Mouse (Mus musculus): Measurements from ENCODE around the gene Zscan25.
"Not testable (repeated sequence)": the region's sequence is repeated elsewhere in the genome, so short reads cannot be mapped to it uniquely, and the experiment has no call there.

Gene Zscan25

DNA sequence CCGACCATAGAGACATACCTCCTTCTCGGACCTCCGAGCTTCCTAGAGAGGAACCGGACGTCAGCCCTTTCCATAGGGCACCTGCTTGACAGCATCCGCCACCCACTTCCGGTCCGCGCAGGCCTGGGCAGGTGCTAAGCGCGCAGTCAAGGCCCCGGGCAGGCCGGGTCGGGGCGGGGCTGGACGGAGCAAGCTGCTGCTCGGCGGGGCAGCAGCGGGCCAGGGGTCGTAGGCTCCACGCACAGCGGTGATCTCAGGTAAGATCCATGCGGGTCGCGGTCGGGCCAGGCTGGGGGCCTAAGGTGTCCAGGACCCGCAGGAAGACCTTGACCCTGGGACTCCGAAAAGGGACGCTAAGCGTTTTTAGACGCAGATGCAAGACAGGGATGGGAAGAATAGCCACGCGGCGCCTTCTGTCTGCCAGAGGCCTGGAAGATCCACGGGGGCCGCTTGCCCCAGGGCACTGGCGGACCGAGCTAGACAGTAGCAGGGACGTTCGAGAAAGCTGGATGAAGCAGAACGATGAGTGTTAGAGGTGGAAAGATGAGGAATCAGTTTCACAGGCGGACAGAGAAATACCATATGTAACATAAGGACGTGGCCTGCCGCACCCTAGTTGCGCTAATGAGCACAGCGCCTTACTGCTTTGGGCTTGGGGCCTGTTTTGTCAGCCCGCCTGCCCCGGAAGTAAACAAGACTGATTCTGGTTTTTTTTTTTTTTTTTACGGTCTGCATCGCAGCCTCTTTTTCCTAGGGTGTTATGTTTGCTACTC, at the start of gene Zscan25:
Gene Zscan25 (plus strand): TSS at position 130 of the 773 bp plus-strand sequence.
- peak; percentile 94 for DNase-seq

GRCm38 (mm10) chr5:145230641-145231040, 49.7 kb upstream of the Zscan25 start:
- DNase-seq: no peak

- peak; percentile 97 for DNase-seq
These were observed 48.9 kb upstream of the Zscan25 start, which contains the start of gene Zfp655 for GRCm38 (mm10) chr5:145231367-145231871. TSS of gene Zfp655 (plus strand) at chr5:145231715.

GRCm38 (mm10) chr5:145231893-145232411, 48.3 kb upstream of the Zscan25 start:
- DNase-seq: no peak

GRCm38 (mm10) chr5:145234636-145235035, 45.7 kb upstream of the Zscan25 start:
- DNase-seq: no peak

DNA sequence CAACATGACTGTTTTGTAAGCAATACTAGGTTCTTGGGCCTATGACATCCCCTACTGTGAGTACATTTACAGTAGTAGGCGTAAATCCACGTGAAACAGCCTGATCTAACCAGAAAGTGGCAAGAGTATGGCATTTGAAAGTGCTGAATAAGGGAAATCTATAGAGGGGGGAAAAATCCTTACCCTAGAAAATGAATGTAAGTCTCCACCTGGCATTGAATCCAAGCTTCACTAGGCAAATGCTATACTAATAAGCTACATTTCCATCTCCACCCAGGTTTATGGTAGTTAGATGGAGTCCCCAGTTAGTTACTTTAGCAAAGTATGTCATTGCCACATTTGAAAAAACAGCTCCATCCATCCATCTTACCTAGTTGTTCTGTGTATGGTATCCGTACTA, 30.8 kb upstream of the Zscan25 start:
- DNase-seq: no peak

DNA sequence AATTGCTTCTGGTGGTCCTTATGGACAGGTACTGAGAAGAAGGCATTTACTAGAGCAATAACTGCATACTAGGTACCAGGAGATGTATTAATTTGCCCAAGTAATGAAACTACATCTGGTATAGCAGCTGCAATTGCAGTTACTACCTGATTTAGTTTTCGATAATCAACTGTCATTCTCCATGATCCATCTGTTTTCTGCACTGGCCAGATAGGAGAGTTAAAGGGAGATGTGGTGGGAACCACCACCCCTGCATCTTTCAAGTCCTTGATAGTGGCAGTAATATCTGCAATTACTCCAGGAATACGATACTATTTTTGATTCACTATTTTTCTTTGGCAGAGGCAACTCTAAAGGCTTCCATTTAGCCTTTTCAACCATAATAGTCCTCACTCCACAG, 6.7 kb upstream of the Zscan25 start:
- not testable (repeated sequence) for DNase-seq

DNA sequence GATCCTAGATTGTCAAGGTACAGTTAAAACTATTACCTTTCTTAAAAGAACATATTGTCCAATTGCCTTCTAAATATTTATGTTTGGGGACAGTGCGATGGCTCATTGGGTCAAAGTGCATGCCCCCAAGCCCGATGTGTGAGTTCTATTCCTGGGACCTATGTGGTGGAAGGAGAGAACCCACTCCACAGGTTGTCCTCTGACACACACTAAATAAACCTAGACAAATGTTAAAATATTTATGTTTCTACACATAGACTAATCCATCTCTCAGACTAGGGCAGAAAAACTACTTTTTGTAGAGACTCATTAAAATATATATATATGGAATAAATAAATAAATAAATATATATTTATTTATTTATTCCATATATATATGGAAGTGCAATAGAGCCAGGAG, 352 bp upstream of the Zscan25 start:
- no peak for DNase-seq

DNA sequence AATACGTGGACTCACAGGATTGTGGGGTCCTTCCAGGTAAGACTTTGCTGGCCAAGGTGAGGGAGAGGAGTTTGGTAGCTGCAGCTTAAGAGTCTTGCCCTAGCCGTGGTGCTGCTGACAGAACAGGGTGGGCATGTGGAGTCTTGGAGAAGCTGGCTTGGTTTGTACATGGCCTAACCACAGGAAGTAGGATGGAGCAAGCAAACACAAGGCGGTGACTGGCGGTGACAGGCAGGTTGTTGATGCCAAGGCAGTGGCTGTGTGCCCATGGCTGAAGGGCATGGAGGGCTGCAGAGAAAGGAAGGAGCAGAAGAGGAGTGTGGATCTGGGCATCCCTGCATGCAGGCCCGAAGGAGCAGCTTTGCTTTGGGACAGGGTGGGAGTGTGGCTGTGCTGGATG, 8.1 kb downstream of the Zscan25 start:
- DNase-seq: no peak

- no peak for DNase-seq
These were observed 10.4 kb downstream of the Zscan25 start for GRCm38 (mm10) chr5:145290697-145291096.

GRCm38 (mm10) chr5:145292398-145292797, 12.1 kb downstream of the Zscan25 start:
- no peak for DNase-seq

DNA sequence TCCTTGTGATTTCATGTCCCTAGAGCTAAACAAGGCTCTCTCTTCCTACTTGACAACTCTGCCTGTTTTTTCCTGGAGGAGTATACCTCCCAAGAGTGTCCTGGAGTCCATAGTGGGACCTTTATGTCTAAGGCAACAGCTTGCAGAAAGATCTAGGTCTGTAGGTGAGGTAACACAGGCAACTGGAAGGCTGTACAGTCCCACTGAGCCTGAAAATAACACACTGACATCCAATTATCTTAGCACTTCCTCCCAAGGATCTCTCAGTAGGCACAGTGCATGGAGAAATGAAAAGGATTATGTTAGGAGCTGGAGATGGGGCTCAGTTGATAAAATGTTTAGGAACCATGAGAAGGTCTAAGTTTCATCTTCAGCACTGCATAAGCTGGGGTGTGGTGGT, 20.2 kb downstream of the Zscan25 start:
- no peak for DNase-seq

DNA sequence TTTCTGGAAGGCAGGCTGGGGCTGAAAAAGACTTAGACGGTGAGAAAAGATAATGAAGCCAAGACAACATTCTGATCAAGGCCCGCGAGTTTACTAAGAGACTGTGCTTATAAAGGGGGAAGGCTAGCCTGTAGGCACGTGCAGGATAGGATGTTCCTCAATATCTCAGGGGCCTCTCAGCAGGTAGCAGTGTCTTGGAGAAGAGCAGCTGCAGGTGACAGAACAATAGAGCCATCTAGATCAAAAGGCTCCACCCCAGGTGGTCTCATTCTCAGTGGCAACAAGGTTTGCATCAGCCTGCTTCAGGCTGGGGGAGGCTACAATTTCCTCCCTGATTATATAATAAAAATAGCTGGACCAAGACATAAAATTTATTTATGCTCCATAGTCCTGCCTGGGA, 21.5 kb downstream of the Zscan25 start:
- DNase-seq: not testable (repeated sequence)

- DNase-seq: no peak
These were observed 22.1 kb downstream of the Zscan25 start for GRCm38 (mm10) chr5:145302424-145302823.

DNA sequence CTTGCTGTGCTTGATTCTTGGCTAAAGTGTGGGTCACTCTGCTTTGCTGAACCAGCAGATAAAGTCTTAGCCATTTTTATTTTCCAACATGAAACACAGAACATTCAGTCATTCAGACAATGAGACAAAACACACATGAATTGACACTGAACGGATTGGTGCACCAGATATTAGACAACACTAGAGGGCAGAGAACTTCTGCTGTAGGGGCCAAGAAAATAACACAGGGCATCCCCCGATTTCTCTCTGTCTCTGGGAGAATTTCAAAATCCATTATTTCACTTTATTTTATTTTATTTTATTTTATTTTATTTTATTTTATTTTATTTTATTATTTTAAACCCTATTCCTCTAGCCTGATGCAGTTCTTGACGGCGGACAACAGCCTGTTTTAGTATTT, 26.7 kb downstream of the Zscan25 start:
- not testable (repeated sequence) for DNase-seq

DNA sequence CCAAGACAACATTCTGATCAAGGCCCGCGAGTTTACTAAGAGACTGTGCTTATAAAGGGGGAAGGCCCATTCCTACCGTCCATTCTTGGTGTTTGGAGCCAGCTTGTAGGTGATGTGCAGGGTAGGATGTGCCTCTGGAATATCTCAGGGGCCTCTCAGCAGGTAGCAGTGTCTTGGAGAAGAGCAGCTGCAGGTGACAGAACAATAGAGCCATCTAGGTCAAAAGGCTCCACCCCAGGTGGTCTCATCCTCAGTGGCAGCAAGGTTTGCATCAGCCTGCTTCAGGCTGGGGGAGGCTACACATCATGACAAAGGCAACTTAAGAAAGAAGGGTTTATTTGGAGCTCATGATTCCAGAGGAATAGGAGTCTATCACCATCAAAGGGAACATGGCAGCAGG, 27.5 kb downstream of the Zscan25 start:
- not testable (repeated sequence) for DNase-seq

- no peak for DNase-seq
These were observed 33.5 kb downstream of the Zscan25 start for GRCm38 (mm10) chr5:145313845-145314244.

DNA sequence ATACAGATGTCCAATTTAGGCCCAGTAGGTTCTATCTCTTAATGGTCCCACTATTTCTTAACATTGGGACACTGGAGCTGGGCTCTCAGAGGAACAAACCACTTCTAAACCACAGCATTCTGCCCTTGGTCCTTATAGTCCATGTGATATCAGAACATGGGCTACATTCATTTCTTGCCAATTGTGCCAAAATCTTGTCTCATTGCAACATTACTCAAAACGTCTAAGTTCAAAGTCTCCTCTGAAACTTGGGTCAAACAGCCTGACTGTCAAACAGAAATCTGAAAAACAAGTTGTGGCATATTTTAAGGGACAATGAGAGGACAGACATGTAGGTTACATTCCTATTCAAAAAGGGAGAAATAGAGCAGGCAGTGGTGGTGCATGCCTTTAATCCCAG, 36.8 kb downstream of the Zscan25 start:
- no peak for DNase-seq

GRCm38 (mm10) chr5:145338756-145339155, 58.5 kb downstream of the Zscan25 start:
- not testable (repeated sequence) for DNase-seq

Measured in liver (tissue).